Mouse (Mus musculus) hindbrain, embryonic 15.5 days (tissue): ENCODE measurements around the gene Mad1l1. TPM values are rescaled to one million over a fixed set of nuclear protein-coding genes. Genes with fewer than 3 reads are reported as not detected.

ENCODE experiments used
- ATAC-seq: fragments of 200-750 bp; cut with Nextera tagmentation; 2 replicates; pipeline ENCODE4 v1.8.0; 2017; ENCODE audit warnings: low read depth, moderate number of reproducible peaks, moderate TSS enrichment; ENCODE audit not compliant: low FRiP score
- H3K27ac ChIP-seq: fragments of 300-500 bp; sonication (generic); replicated peaks from 2 replicates; pipeline ENCODE4 v1.5.1; 2015; ENCODE audit warnings: mild to moderate bottlenecking, inconsistent platforms
- H3K27me3 ChIP-seq: fragments of 300-500 bp; sonication (generic); 2 replicates; pipeline ENCODE4 v1.6.1; 2015; ENCODE audit warnings: control low read depth, inconsistent platforms
- H3K36me3 ChIP-seq: fragments of 300-500 bp; sonication (generic); 2 replicates; pipeline ENCODE4 v1.6.1; 2015; ENCODE audit warnings: control low read depth, inconsistent platforms
- H3K4me1 ChIP-seq: fragments of 300-500 bp; sonication (generic); replicated peaks from 2 replicates; pipeline ENCODE4 v1.6.1; 2015; ENCODE audit warnings: control low read depth, inconsistent platforms
- H3K4me2 ChIP-seq: fragments of 300-500 bp; sonication (generic); 2 replicates; pipeline ENCODE4 v1.6.1; 2015; ENCODE audit warnings: moderate library complexity, mild to moderate bottlenecking, inconsistent platforms
- H3K4me3 ChIP-seq: fragments of 300-500 bp; sonication (generic); 2 replicates; pipeline ENCODE4 v1.5.1; 2015; ENCODE audit warnings: mild to moderate bottlenecking, inconsistent platforms
- H3K9ac ChIP-seq: fragments of 300-500 bp; sonication (generic); 2 replicates; pipeline ENCODE4 v1.6.1; 2015; ENCODE audit warnings: inconsistent platforms
- H3K9me3 ChIP-seq: fragments of 300-500 bp; sonication (generic); 2 replicates; pipeline ENCODE4 v1.6.1; 2016; ENCODE audit warnings: control low read depth, inconsistent platforms
- WGBS: fragments of 180-500 bp; shearing (Covaris S2); methylation state at CpG from one replicate; pipeline ENCODE4 v1.1.7; 2015; 5-methylcytosine and 5-hydroxymethylcytosine counted together
- polyA plus RNA-seq: library from polyadenylated mRNA; unstranded; fragments of >200 nt; fragmentation: Nextera tagmentation; extraction: Ambion mirVana; gene quantifications from 2 replicates; pipeline ENCODE4 v1.2.1, GENCODE M21; 2015

The Mad1l1 gene
- polyA plus RNA-seq, 1 experiment from 2014 or later: 33.1 TPM

- Histone ChIP-seq H3K4me3 (no peak overlapping the region), H3K4me1 (peaks cover 45% of the 10 kb centered on the region), H3K4me2 (no peak overlapping the region), H3K27me3 (no peaks in the 10 kb centered on the region; the same call in 1 of the 2 replicates), H3K36me3 (no peaks in the 10 kb centered on the region), H3K9ac (no peak overlapping the region), H3K9me3 (no peaks in the 10 kb centered on the region), H3K27ac (peak overlapping the region; percentile 30; the same call in 1 of the 2 replicates)
- no peak for ATAC-seq
- 72% methylated on average over 3 of the region's 3 CpGs for WGBS
Measured at GRCm38 (mm10) chr5:140114512-140115060, 206.8 kb downstream of the Mad1l1 start.

- Histone ChIP-seq H3K4me1 (peaks cover 32% of the 10 kb centered on the region), H3K27me3 (no peaks in the 10 kb centered on the region; the same call in 1 of the 2 replicates), H3K4me2 (no peak overlapping the region), H3K27ac (no peak overlapping the region), H3K4me3 (no peak overlapping the region), H3K9me3 (no peaks in the 10 kb centered on the region), H3K9ac (no peak overlapping the region), H3K36me3 (no peaks in the 10 kb centered on the region)
- no peak for ATAC-seq
- WGBS: 95% methylated on average over 2 of the region's 2 CpGs
Measured at GRCm38 (mm10) chr5:140113281-140113680, 208.1 kb downstream of the Mad1l1 start.

GRCm38 (mm10) chr5:140110024-140110423, 211.3 kb downstream of the Mad1l1 start:
- no peaks in the 10 kb centered on the region for H3K9me3 ChIP-seq
- H3K9ac ChIP-seq: no peak overlapping the region
- peaks cover 10% of the 10 kb centered on the region for H3K4me1 ChIP-seq
- H3K27me3 ChIP-seq: no peaks in the 10 kb centered on the region; the same call in 1 of the 2 replicates
- ATAC-seq: no peak
- no peak overlapping the region for H3K4me2 ChIP-seq
- WGBS: 84% methylated on average over 3 of the region's 3 CpGs
- no peak overlapping the region for H3K27ac ChIP-seq
- H3K4me3 ChIP-seq: no peak overlapping the region
- H3K36me3 ChIP-seq: no peaks in the 10 kb centered on the region

DNA sequence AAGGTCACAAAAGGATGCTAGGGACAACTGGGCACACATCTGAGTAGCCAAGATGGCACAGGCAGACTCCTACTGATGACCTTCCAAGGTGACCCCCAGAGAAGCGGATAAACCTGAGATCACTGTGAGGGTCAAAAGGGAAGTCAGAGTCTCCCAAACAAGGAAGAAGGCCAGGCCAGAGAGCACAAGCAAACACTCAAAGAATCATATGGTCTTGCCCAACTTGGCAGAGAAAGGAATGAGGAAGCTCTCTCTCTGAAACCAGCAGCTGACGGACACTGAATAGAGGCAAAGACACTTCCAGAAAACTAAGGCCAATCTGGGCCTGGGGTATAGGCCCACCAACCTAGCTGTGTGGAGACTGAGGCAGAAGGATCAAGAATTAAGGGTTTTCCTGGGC, 213.4 kb downstream of the Mad1l1 start:
- Histone ChIP-seq H3K36me3 (no peaks in the 10 kb centered on the region), H3K27ac (no peak overlapping the region), H3K27me3 (no peaks in the 10 kb centered on the region; the same call in 1 of the 2 replicates), H3K9me3 (no peaks in the 10 kb centered on the region), H3K9ac (no peak overlapping the region), H3K4me1 (peaks cover 5% of the 10 kb centered on the region), H3K4me2 (no peak overlapping the region), H3K4me3 (no peak overlapping the region)
- 89% methylated on average over 2 of the region's 2 CpGs for WGBS
- ATAC-seq: no peak

DNA sequence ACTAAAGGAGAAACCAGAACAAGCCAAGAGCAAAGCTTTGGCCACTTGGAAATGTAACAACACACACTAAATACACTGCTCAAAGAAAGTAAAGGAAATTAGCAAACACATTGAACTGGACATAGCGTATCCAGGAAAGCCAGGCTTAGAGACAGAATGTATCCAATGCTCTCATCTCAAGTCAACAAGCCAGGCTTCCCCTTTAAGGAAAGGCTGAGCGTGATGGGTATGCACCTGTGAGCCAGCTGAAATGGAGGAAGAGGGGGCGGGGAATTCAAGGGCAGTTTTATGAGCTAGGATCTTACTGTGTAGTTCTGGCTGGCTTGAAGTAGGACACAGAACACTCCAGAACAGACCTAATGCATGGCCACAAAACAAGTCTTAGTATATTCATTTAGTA, 215.3 kb downstream of the Mad1l1 start:
- no peak overlapping the region for H3K9ac ChIP-seq
- peaks cover 17% of the 10 kb centered on the region for H3K4me1 ChIP-seq
- H3K4me3 ChIP-seq: no peak overlapping the region
- H3K27me3 ChIP-seq: no peaks in the 10 kb centered on the region
- H3K36me3 ChIP-seq: no peaks in the 10 kb centered on the region
- H3K9me3 ChIP-seq: no peaks in the 10 kb centered on the region
- WGBS: 89% methylated on average over 3 of the region's 3 CpGs
- no peak for ATAC-seq
- no peak overlapping the region for H3K4me2 ChIP-seq
- H3K27ac ChIP-seq: no peak overlapping the region

- H3K4me2 ChIP-seq: no peak overlapping the region
- no peaks in the 10 kb centered on the region for H3K27me3 ChIP-seq
- peaks cover 24% of the 10 kb centered on the region for H3K4me1 ChIP-seq
- H3K4me3 ChIP-seq: no peak overlapping the region
- H3K9ac ChIP-seq: no peak overlapping the region
- ATAC-seq: no peak
- H3K27ac ChIP-seq: no peak overlapping the region
- no peaks in the 10 kb centered on the region for H3K9me3 ChIP-seq
- H3K36me3 ChIP-seq: no peaks in the 10 kb centered on the region
- WGBS: 81% methylated on average over 1 of the region's 1 CpGs
Measured at GRCm38 (mm10) chr5:140104891-140105290, 216.5 kb downstream of the Mad1l1 start.

- Histone ChIP-seq H3K27me3 (no peaks in the 10 kb centered on the region), H3K36me3 (no peaks in the 10 kb centered on the region), H3K27ac (no peak overlapping the region), H3K4me1 (peaks cover 24% of the 10 kb centered on the region), H3K4me2 (no peak overlapping the region), H3K4me3 (no peak overlapping the region), H3K9ac (no peak overlapping the region), H3K9me3 (no peaks in the 10 kb centered on the region)
- 63% methylated on average over 8 of the region's 8 CpGs for WGBS
- ATAC-seq: no peak
Measured at GRCm38 (mm10) chr5:140102731-140103130, 218.6 kb downstream of the Mad1l1 start.

GRCm38 (mm10) chr5:140101409-140102009, 219.8 kb downstream of the Mad1l1 start:
- no peak overlapping the region for H3K9ac ChIP-seq
- WGBS: 70% methylated on average over 14 of the region's 14 CpGs
- no peak overlapping the region for H3K4me2 ChIP-seq

DNA sequence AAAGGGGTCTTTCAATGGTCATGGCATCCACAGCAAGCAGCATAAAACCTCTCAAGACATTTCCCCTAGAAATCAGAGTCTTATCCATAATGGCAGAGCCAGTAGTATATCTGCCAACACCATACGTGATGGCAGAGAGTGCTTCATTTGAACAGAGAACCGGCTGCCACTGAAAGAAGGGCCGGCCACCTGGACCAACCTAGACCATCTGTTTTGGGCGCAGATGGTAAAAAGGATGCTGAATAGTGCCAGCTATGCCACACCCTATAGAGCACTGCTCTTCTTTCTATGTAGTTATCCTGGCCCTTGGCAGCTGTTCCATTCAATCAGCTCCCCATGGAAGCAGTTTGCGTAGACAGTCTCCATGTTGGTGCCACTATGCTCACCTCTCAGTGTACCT, 222.6 kb downstream of the Mad1l1 start:
- Histone ChIP-seq H3K9ac (no peak overlapping the region), H3K9me3 (no peaks in the 10 kb centered on the region), H3K4me3 (no peak overlapping the region), H3K36me3 (no peaks in the 10 kb centered on the region), H3K4me1 (peaks cover 36% of the 10 kb centered on the region), H3K27ac (no peak overlapping the region), H3K27me3 (no peaks in the 10 kb centered on the region), H3K4me2 (no peak overlapping the region)
- no peak for ATAC-seq
- WGBS: 76% methylated on average over 5 of the region's 5 CpGs

More at GRCm38 (mm10) chr5:140101409-140102009, 219.8 kb downstream of the Mad1l1 start:
- Histone ChIP-seq H3K9me3 (no peaks in the 10 kb centered on the region), H3K4me1 (peaks cover 24% of the 10 kb centered on the region), H3K4me3 (no peak overlapping the region), H3K36me3 (no peaks in the 10 kb centered on the region), H3K27me3 (no peaks in the 10 kb centered on the region), H3K27ac (no peak overlapping the region)
- ATAC-seq: no peak

- H3K9me3 ChIP-seq: no peaks in the 10 kb centered on the region
- WGBS: 18% methylated on average over 2 of the region's 2 CpGs
- H3K9ac ChIP-seq: no peak overlapping the region
- H3K27me3 ChIP-seq: no peaks in the 10 kb centered on the region
- no peak overlapping the region for H3K4me2 ChIP-seq
- peak; percentile 71 for ATAC-seq
- H3K4me1 ChIP-seq: peaks cover 43% of the 10 kb centered on the region
- H3K4me3 ChIP-seq: no peak overlapping the region
- no peaks in the 10 kb centered on the region for H3K36me3 ChIP-seq
- H3K27ac ChIP-seq: peak overlapping the region; percentile 65
Measured at GRCm38 (mm10) chr5:140095203-140095602, 226.1 kb downstream of the Mad1l1 start.

GRCm38 (mm10) chr5:140093489-140093888, 227.9 kb downstream of the Mad1l1 start:
- Histone ChIP-seq H3K27ac (no peak overlapping the region), H3K9me3 (no peaks in the 10 kb centered on the region), H3K27me3 (no peaks in the 10 kb centered on the region), H3K9ac (no peak overlapping the region), H3K4me1 (peaks cover 41% of the 10 kb centered on the region), H3K36me3 (no peaks in the 10 kb centered on the region), H3K4me3 (no peak overlapping the region), H3K4me2 (no peak overlapping the region)
- 66% methylated on average over 8 of the region's 8 CpGs for WGBS
- no peak for ATAC-seq

- peak overlapping the region; percentile 52 for H3K27ac ChIP-seq
Measured at GRCm38 (mm10) chr5:140091601-140092000, 229.8 kb downstream of the Mad1l1 start.

DNA sequence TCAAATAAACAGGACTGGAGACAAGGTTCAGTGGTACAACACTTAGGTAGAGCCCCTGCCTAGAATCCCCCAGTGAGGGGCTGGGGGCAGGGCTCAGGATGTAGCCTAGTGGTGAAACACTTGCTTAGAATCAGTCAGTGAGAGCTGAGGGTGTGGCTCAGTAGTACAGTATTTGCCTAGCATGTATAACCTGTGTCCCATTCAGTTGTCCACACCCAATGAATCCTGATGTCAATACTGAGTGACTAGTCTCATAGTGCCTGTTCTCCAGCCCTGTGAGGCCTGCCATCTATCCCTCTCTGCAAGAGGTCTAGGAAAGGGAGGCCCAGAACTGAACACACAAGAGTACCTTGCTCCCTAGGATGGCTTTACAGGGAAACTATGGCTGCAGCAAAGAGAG, 232.1 kb downstream of the Mad1l1 start:
- no peaks in the 10 kb centered on the region for H3K9me3 ChIP-seq
- no peak for ATAC-seq

More at GRCm38 (mm10) chr5:140091601-140092000, 229.8 kb downstream of the Mad1l1 start:
- Histone ChIP-seq H3K9ac (no peak overlapping the region), H3K27me3 (no peaks in the 10 kb centered on the region), H3K36me3 (no peaks in the 10 kb centered on the region), H3K4me1 (peaks cover 44% of the 10 kb centered on the region), H3K9me3 (no peaks in the 10 kb centered on the region), H3K4me2 (no peak overlapping the region), H3K4me3 (no peak overlapping the region)
- 46% methylated on average over 11 of the region's 11 CpGs for WGBS
- ATAC-seq: peak; percentile 70

More for the DNA sequence above, 232.1 kb downstream of the Mad1l1 start:
- H3K36me3 ChIP-seq: no peaks in the 10 kb centered on the region
- no peaks in the 10 kb centered on the region for H3K27me3 ChIP-seq
- H3K4me3 ChIP-seq: no peak overlapping the region
- H3K4me1 ChIP-seq: peaks cover 37% of the 10 kb centered on the region
- no peak overlapping the region for H3K27ac ChIP-seq
- no peak overlapping the region for H3K9ac ChIP-seq
- no peak overlapping the region for H3K4me2 ChIP-seq
